Mouse (Mus musculus): ENCODE measurements around the gene Ripor3.

- TF ChIP-seq CTCF (IDR thresholded peaks at IDR 0.05; ENCODE audit: control insufficient read depth, insufficient read depth, low read length) (no peak), POLR2A (IDR thresholded peaks at IDR 0.05; ENCODE audit: borderline replicate concordance, control insufficient read depth, low read depth, low read length) (no peak)
These were observed 41.7 kb upstream of the Ripor3 start for GRCm38 (mm10) chr2:168052156-168052555.
